Comparison of ENCODE assay signal across 8 mouse cellular contexts in the genomic region with DNA sequence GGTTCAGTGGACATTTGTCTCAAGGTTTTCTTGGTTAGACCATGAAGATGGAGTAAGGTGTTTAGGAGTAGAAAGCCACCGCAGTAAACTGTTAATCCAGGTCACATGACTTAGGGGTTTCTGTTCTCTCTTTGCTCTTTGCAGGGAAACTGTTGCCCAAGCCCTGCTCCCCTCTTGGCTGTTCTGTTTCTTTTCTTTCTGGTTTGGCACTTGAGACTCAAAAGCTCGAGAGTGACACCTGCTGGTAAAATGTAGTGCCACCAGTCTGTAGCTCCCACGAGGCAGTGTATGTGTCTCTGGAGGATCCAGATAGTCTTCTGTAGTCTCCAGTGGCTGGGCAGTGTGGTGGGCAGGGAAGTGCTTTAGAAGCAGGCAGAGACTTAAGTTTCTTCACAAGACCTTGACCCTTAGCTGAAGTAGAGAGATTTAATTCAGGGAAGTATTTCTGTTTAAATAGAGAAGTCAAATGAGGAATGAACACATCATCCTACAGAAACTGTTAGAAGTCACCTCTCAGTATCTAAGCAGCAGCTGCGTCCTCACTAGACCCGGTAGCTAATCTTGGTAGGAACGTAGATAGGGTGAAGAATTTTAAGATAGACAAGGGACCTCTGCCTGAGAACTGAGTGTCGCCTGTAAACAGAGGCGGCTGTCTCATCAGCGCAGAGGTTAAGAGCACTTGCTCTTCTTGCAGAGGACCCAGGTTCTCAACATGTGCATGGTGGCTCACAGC. TPM values are rescaled to one million over a fixed set of nuclear protein-coding genes. Genes with fewer than 3 reads are reported as not detected.
A peak's percentile ranks its signal among the peaks of the same experiment; 100 is the strongest.
DNase-seq lines count a peak whose midpoint lies in the region; ATAC-seq and TF ChIP-seq lines count a peak whose summit lies in the region.

No protein-coding gene starts in this region.

- peak overlapping the region; percentile 61; the same call in 1 of the 2 replicates for H3K27ac ChIP-seq in heart, embryonic 13.5 days (replicated peaks)
- no peak overlapping the region for H3K27ac ChIP-seq in kidney, postnatal 0 days
- no peak overlapping the region for H3K27ac ChIP-seq in liver, embryonic 12.5 days
- no peak overlapping the region for H3K27ac ChIP-seq in stomach, postnatal 0 days (replicated peaks)

- peaks cover 9% of the 10 kb centered on the region; the same call in 1 of the 2 replicates for H3K36me3 ChIP-seq in heart, embryonic 13.5 days
- H3K36me3 ChIP-seq in kidney, postnatal 0 days (ENCODE audit: insufficient read depth, low read length): no peaks in the 10 kb centered on the region
- H3K36me3 ChIP-seq in liver, embryonic 12.5 days: no peaks in the 10 kb centered on the region
- H3K36me3 ChIP-seq in stomach, postnatal 0 days (ENCODE audit: control insufficient read depth, insufficient read depth, low read length): no peaks in the 10 kb centered on the region

- H3K4me3 ChIP-seq in heart, embryonic 13.5 days: no peak overlapping the region
- no peak overlapping the region for H3K4me3 ChIP-seq in kidney, postnatal 0 days (replicated peaks; ENCODE audit: low read depth, low read length)
- no peak overlapping the region for H3K4me3 ChIP-seq in liver, embryonic 12.5 days
- no peak overlapping the region for H3K4me3 ChIP-seq in stomach, postnatal 0 days (ENCODE audit: low read depth, low read length)

- no peaks in the 10 kb centered on the region for H3K9me3 ChIP-seq in heart, embryonic 13.5 days
- no peaks in the 10 kb centered on the region for H3K9me3 ChIP-seq in kidney, postnatal 0 days (replicated peaks; ENCODE audit: low read length)
- H3K9me3 ChIP-seq in liver, embryonic 12.5 days (replicated peaks): no peaks in the 10 kb centered on the region
- no peaks in the 10 kb centered on the region for H3K9me3 ChIP-seq in stomach, postnatal 0 days (ENCODE audit: control insufficient read depth, low read length)

- ATAC-seq in erythroid progenitor cell, adult 5-6 weeks (replicated peaks; ENCODE audit: low FRiP score, poor library complexity, severe bottlenecking): peak; percentile 61
- ATAC-seq in heart, embryonic 13.5 days (ENCODE audit: extremely low read depth, insufficient number of reproducible peaks, low FRiP score, low TSS enrichment): peak; percentile 63
- ATAC-seq in kidney, postnatal 0 days (replicated peaks; ENCODE audit: low FRiP score, low read depth): no peak; the same call in 1 of the 2 replicates
- ATAC-seq in liver, embryonic 12.5 days: peak; percentile 60; the same call in 1 of the 2 replicates
- peak; percentile 78 for ATAC-seq in stomach, postnatal 0 days (ENCODE audit: low FRiP score, low TSS enrichment)

- peak overlapping the region; percentile 33; the same call in 1 of the 2 replicates for H3K9ac ChIP-seq in heart, embryonic 13.5 days
- no peak overlapping the region for H3K9ac ChIP-seq in kidney, postnatal 0 days (ENCODE audit: low read depth, low read length)
- no peak overlapping the region for H3K9ac ChIP-seq in liver, embryonic 12.5 days
- no peak overlapping the region for H3K9ac ChIP-seq in stomach, postnatal 0 days (ENCODE audit: low read length)

- no peaks in the 10 kb centered on the region for H3K27me3 ChIP-seq in heart, embryonic 13.5 days (replicated peaks)
- H3K27me3 ChIP-seq in kidney, postnatal 0 days (ENCODE audit: insufficient read depth, low read length): no peaks in the 10 kb centered on the region
- no peaks in the 10 kb centered on the region for H3K27me3 ChIP-seq in liver, embryonic 12.5 days (replicated peaks)
- H3K27me3 ChIP-seq in stomach, postnatal 0 days (ENCODE audit: control insufficient read depth, insufficient read depth, low read length): no peaks in the 10 kb centered on the region

- TF ChIP-seq EP300 in stomach, postnatal 0 days (optimal IDR thresholded peaks at IDR 0.05): no peak

- no peak for TF ChIP-seq POLR2A in brain, embryonic 14.5 days (IDR thresholded peaks at IDR 0.05; ENCODE audit: borderline replicate concordance, extremely low read depth, insufficient read depth, insufficient read length, poor library complexity, severe bottlenecking)

- WGBS in heart, embryonic 13.5 days: 32% methylated on average over 9 of the region's 9 CpGs
- 58% methylated on average over 9 of the region's 9 CpGs for WGBS in kidney, postnatal 0 days
- WGBS in liver, embryonic 12.5 days (ENCODE audit: insufficient replicate concordance): 40% methylated on average over 9 of the region's 9 CpGs
- WGBS in stomach, postnatal 0 days: 55% methylated on average over 9 of the region's 9 CpGs

- no peak overlapping the region for H3K4me2 ChIP-seq in heart, embryonic 13.5 days
- no peak overlapping the region for H3K4me2 ChIP-seq in kidney, postnatal 0 days (ENCODE audit: low read length)
- H3K4me2 ChIP-seq in liver, embryonic 12.5 days: no peak overlapping the region
- no peak overlapping the region for H3K4me2 ChIP-seq in stomach, postnatal 0 days (replicated peaks; ENCODE audit: low read depth)

- DNase-seq in CD4-positive, CD25-positive, alpha-beta regulatory T cell, adult 2 months (ENCODE audit: low read depth, low spot score): peak; percentile 86
- peak; percentile 89 for DNase-seq in brain, embryonic 14.5 days (ENCODE audit: low read depth)
- peak; percentile 87 for DNase-seq in kidney, postnatal 0 days (ENCODE audit: low spot score)
- peak; percentile 47 to 72 for DNase-seq in natural killer cell, adult 2 months (ENCODE audit: low spot score in 2 of 2)
- peak; percentile 80 for DNase-seq in stomach, postnatal 0 days (ENCODE audit: low spot score)

- TF ChIP-seq CTCF in brain, embryonic 14.5 days (IDR thresholded peaks at IDR 0.05; ENCODE audit: borderline replicate concordance, extremely low read depth, insufficient read depth, insufficient read length): peak; percentile 85; the same call in 1 of the 2 replicates
- peak; percentile 92 for TF ChIP-seq CTCF in kidney, postnatal 0 days (IDR thresholded peaks at IDR 0.05; ENCODE audit: low read depth)
- TF ChIP-seq CTCF in stomach, postnatal 0 days (IDR thresholded peaks at IDR 0.05; ENCODE audit: low read depth): peak; percentile 95

- peaks cover 23% of the 10 kb centered on the region for H3K4me1 ChIP-seq in heart, embryonic 13.5 days
- no peaks in the 10 kb centered on the region for H3K4me1 ChIP-seq in kidney, postnatal 0 days (replicated peaks; ENCODE audit: insufficient read depth, low read length)
- peaks cover 17% of the 10 kb centered on the region; the same call in 1 of the 2 replicates for H3K4me1 ChIP-seq in liver, embryonic 12.5 days
- H3K4me1 ChIP-seq in stomach, postnatal 0 days (replicated peaks; ENCODE audit: control insufficient read depth, insufficient read depth): no peaks in the 10 kb centered on the region

RNA-seq across cellular contexts. Expression of a gene that starts 43.8 kb away (rescaled TPM):
- not detected in 2 replicates for polyA plus RNA-seq in brain, embryonic 14.5 days (2012; rRNA removed)
- total RNA-seq in erythroid progenitor cell, adult 5-6 weeks (2015; ENCODE audit: low replicate concordance): not detected in 2 replicates
- total RNA-seq in erythroid progenitor cell, adult 5-6 weeks (2017; ENCODE audit: low replicate concordance): not detected in 2 replicates
- 0.15 and 0.74 TPM in 2 replicates for polyA plus RNA-seq in heart, embryonic 13.5 days (2015; fragmentation: Nextera tagmentation; extraction: Ambion mirVana)
- polyA plus RNA-seq in kidney, postnatal 0 days (2015; fragmentation: Nextera tagmentation; extraction: Ambion mirVana): 0.08 and 0.24 TPM in 2 replicates
- not detected in 2 replicates for polyA plus RNA-seq in liver, embryonic 12.5 days (2016; fragmentation: Nextera tagmentation; extraction: Ambion mirVana)
- polyA plus RNA-seq in stomach, postnatal 0 days (2015; fragmentation: Nextera tagmentation; extraction: Ambion mirVana): 9.5 and 10.5 TPM in 2 replicates
